Mouse (Mus musculus): Measurements from ENCODE around the gene Nedd9. TPM values are rescaled to one million over a fixed set of nuclear protein-coding genes. Genes with fewer than 3 reads are reported as not detected.

The Nedd9 gene
- polyA plus RNA-seq, 1 experiment = 39.4 TPM

DNA sequence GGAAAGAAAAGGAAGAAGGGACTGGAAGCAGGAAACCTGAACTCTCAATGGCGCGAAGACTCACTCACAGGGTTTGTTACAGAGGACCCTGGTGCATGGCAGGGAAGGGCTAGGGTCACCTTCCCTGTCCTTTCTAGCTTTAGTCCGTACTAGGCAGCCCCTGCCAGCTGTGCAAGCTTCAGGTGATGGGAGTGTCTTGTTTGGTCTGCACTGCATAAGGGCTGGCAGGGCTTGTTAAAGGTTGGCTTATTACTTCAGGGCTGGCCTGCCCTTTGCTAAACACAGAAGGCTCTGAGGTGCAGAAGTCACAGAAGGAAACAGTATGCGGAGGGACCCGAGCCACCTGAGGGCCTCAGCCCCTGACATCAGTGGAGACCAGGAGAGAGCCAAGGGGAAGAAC, 151.4 kb downstream of the Nedd9 start:
- Histone ChIP-seq H3K27me3 (ENCODE audit: control insufficient read depth, insufficient read depth, low read length) (no peaks in the 10 kb centered on the region), H3K27ac (ENCODE audit: control insufficient read depth, insufficient read depth, low read length) (no peak overlapping the region), H3K4me1 (replicated peaks; ENCODE audit: control insufficient read depth, insufficient read depth, low read length) (no peaks in the 10 kb centered on the region), H3K4me3 (ENCODE audit: control insufficient read depth, insufficient read depth, low read length) (no peak overlapping the region), H3K36me3 (ENCODE audit: control insufficient read depth, insufficient read depth, low read length) (peaks cover 13% of the 10 kb centered on the region; the same call in 1 of the 2 replicates)
- DNase-seq = no peak
- TF ChIP-seq POLR2A (IDR thresholded peaks at IDR 0.05; ENCODE audit: control insufficient read depth, extremely low read depth, insufficient read depth, low read length, poor library complexity) = no peak
- TF ChIP-seq CTCF (IDR thresholded peaks at IDR 0.05; ENCODE audit: borderline replicate concordance, control insufficient read depth, extremely low read depth, insufficient read depth, low read length, poor library complexity) = no peak
- 92% methylated on average over 5 of the region's 5 CpGs for WGBS

DNA sequence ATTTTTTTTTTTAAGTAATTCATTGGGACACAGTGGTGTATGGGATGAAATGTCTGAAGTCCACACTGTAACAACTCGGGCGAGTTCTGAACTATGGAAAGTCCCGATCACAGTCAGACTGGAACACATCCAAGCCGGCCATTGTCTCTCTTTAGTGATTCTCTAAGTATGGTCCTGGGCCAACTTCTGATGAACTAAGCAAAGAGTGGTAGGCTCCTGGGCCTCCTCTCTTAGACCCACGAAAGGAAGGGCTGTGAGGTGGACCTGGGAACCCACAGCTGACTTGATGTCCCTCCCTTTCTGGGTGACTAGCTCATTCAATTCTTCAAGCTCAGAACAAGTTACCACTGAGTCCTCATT, 152.5 kb downstream of the Nedd9 start:
- H3K27ac ChIP-seq (ENCODE audit: control insufficient read depth, insufficient read depth, low read length) = no peak overlapping the region
- no peak for TF ChIP-seq CTCF (IDR thresholded peaks at IDR 0.05; ENCODE audit: borderline replicate concordance, control insufficient read depth, extremely low read depth, insufficient read depth, low read length, poor library complexity)
- H3K27me3 ChIP-seq (ENCODE audit: control insufficient read depth, insufficient read depth, low read length) = no peaks in the 10 kb centered on the region
- H3K36me3 ChIP-seq (ENCODE audit: control insufficient read depth, insufficient read depth, low read length) = peaks cover 13% of the 10 kb centered on the region; the same call in 1 of the 2 replicates
- WGBS = 88% methylated on average over 5 of the region's 5 CpGs
- no peak overlapping the region for H3K4me3 ChIP-seq (ENCODE audit: control insufficient read depth, insufficient read depth, low read length)
- no peak for DNase-seq
- H3K4me1 ChIP-seq (replicated peaks; ENCODE audit: control insufficient read depth, insufficient read depth, low read length) = no peaks in the 10 kb centered on the region

DNA sequence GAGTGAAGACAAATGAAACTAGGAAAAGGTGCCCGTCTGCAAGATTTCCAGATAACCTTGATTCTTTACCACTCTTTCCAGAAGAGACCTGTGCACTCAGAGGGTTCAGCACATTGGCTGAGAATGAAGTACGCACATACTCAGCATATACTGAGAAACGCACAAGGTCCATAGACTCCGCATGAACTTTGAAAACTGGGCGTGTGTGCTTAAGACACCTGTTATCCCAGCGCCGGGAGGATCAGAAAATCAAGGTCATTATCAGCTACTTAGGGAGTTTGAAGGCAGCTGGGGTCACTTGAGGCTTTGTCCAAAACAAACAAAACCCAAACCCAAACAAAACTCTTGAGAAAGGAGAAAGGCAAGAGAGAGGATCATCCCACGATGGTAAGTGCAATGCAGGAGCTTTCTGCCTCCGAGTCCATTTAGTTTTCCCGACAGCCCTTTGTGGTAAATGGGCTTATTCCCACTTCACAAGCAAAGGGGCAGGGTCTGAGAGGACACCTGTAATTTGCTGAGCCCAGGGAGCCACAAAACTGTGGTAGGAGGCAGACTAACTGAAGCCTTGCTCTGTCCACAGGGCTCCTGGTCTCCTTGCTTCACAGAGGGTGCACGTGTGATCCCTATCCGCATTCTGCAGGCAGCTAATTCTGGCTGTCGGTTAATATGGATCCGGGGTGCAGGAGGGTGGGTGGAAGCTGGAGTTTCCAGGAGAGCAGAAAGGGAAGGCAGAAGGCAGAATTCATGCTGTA, 153.1 kb downstream of the Nedd9 start:
- H3K36me3 ChIP-seq (ENCODE audit: control insufficient read depth, insufficient read depth, low read length) = peaks cover 13% of the 10 kb centered on the region
- 95% methylated on average over 14 of the region's 14 CpGs for WGBS
- no peak for DNase-seq
- no peaks in the 10 kb centered on the region; the same call in 1 of the 2 replicates for H3K4me1 ChIP-seq (replicated peaks; ENCODE audit: control insufficient read depth, insufficient read depth, low read length)
- TF ChIP-seq CTCF (IDR thresholded peaks at IDR 0.05; ENCODE audit: borderline replicate concordance, control insufficient read depth, extremely low read depth, insufficient read depth, low read length, poor library complexity) (no peak), POLR2A (IDR thresholded peaks at IDR 0.05; ENCODE audit: control insufficient read depth, extremely low read depth, insufficient read depth, low read length, poor library complexity) (no peak)
- H3K4me3 ChIP-seq (ENCODE audit: control insufficient read depth, insufficient read depth, low read length) = no peak overlapping the region
- no peak overlapping the region for H3K27ac ChIP-seq (ENCODE audit: control insufficient read depth, insufficient read depth, low read length)
- H3K27me3 ChIP-seq (ENCODE audit: control insufficient read depth, insufficient read depth, low read length) = no peaks in the 10 kb centered on the region

DNA sequence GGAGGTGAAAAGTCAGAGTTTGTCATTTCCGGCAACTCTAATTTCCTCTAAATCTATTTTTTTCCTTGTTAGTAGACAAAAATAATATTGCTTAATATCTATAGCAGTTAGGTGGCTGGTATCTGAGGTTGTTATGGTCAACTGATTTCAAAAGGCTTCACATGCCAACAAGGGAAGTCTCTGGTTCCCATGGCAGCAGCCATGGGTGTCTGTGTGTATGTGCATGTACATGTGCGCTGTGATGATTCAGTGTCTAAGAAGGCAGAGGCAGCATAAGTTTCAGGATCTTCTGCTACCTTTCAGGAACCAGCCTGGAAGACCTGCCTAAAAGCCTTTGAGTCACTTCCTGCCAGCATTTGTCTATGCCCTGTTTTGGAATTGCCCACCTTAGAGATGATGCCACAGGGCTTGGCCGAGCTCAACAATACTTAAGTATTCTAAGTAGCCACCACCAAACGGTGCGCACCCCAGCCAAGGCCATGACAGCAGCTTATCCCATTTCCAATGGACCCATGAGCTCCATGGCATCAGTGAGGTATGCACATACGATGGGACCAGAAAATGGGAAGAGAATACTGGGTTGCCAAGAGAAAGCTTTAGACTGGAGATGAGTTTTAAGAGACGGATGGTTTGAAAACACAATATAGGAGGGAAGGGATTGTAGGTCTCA, 155.4 kb downstream of the Nedd9 start:
- H3K4me1 ChIP-seq (replicated peaks; ENCODE audit: control insufficient read depth, insufficient read depth, low read length) = no peaks in the 10 kb centered on the region; the same call in 1 of the 2 replicates
- peaks cover 4% of the 10 kb centered on the region for H3K36me3 ChIP-seq (ENCODE audit: control insufficient read depth, insufficient read depth, low read length)
- H3K4me3 ChIP-seq (ENCODE audit: control insufficient read depth, insufficient read depth, low read length) = no peak overlapping the region
- no peak overlapping the region for H3K27ac ChIP-seq (ENCODE audit: control insufficient read depth, insufficient read depth, low read length)
- WGBS = over 99% methylated on average over 7 of the region's 7 CpGs
- no peaks in the 10 kb centered on the region for H3K27me3 ChIP-seq (ENCODE audit: control insufficient read depth, insufficient read depth, low read length)
- no peak for TF ChIP-seq POLR2A (IDR thresholded peaks at IDR 0.05; ENCODE audit: control insufficient read depth, extremely low read depth, insufficient read depth, low read length, poor library complexity)
- TF ChIP-seq CTCF (IDR thresholded peaks at IDR 0.05; ENCODE audit: borderline replicate concordance, control insufficient read depth, extremely low read depth, insufficient read depth, low read length, poor library complexity) = no peak
- DNase-seq = no peak

DNA sequence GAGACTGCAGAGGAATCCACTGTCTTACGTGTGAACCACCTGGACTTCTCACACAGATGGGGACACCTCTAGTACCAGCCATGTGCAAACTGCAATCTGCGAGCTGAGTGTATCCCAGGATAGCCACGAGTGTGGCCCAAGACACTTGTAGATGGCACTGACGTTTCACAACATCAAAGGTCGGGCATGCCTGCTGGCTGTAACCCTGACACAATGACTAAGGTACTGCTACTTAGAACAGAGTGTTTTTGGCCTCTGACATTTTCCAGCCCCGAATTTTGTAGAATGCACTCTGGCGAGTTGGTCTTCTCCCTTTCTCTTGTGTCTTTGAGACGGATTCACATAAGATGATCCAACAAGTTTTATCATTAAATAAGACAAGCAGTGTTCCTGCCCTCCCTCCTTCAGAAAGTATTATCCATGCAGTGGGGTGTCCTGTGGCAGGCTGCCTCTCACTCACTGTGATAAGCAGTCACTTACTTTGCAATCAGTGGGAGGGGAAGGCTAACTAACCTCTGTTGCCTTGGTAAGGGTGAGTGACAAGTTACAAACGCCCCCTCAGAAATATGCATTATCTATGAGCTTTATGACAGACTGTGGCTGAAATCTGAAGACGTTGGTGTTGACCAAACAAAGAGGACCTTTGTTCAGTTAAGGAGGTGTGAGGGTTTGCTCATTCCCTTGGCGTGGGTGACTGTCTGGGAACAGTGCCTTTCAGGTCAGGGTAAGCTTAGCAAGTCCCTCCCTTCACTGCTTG, 156.4 kb downstream of the Nedd9 start:
- H3K4me1 ChIP-seq (replicated peaks; ENCODE audit: control insufficient read depth, insufficient read depth, low read length) = no peaks in the 10 kb centered on the region; the same call in 1 of the 2 replicates
- H3K27me3 ChIP-seq (ENCODE audit: control insufficient read depth, insufficient read depth, low read length) = no peaks in the 10 kb centered on the region
- no peaks in the 10 kb centered on the region; the same call in 1 of the 2 replicates for H3K36me3 ChIP-seq (ENCODE audit: control insufficient read depth, insufficient read depth, low read length)
- no peak for TF ChIP-seq POLR2A (IDR thresholded peaks at IDR 0.05; ENCODE audit: control insufficient read depth, extremely low read depth, insufficient read depth, low read length, poor library complexity)
- no peak for TF ChIP-seq CTCF (IDR thresholded peaks at IDR 0.05; ENCODE audit: borderline replicate concordance, control insufficient read depth, extremely low read depth, insufficient read depth, low read length, poor library complexity)
- 93% methylated on average over 11 of the region's 11 CpGs for WGBS
- H3K27ac ChIP-seq (ENCODE audit: control insufficient read depth, insufficient read depth, low read length) = no peak overlapping the region
- no peak for DNase-seq
- H3K4me3 ChIP-seq (ENCODE audit: control insufficient read depth, insufficient read depth, low read length) = no peak overlapping the region

DNA sequence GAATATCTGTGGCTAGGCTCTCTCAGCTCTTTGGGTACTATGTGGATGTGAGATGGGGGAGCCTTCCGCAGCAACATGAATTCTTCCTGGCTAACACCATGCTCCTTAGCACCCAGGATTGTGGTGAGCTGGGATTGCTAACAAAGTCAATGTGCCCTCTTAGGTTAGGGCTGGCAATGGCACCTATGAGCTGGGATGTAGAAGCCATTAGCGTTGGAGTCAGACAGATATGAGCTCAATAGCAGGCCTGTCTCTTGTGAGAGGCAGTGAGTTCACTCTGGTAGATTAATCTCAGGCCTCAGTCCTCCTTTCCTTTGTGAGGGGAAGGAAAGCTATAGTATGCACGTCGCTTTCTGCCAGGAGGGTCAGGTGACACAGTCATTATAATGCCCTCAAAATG, 157.1 kb downstream of the Nedd9 start:
- no peak for DNase-seq
- no peak overlapping the region for H3K27ac ChIP-seq (ENCODE audit: control insufficient read depth, insufficient read depth, low read length)
- no peak overlapping the region for H3K4me3 ChIP-seq (ENCODE audit: control insufficient read depth, insufficient read depth, low read length)
- no peaks in the 10 kb centered on the region for H3K27me3 ChIP-seq (ENCODE audit: control insufficient read depth, insufficient read depth, low read length)
- H3K36me3 ChIP-seq (ENCODE audit: control insufficient read depth, insufficient read depth, low read length) = no peaks in the 10 kb centered on the region; the same call in 1 of the 2 replicates
- 96% methylated on average over 4 of the region's 4 CpGs for WGBS
- no peak for TF ChIP-seq POLR2A (IDR thresholded peaks at IDR 0.05; ENCODE audit: control insufficient read depth, extremely low read depth, insufficient read depth, low read length, poor library complexity)
- no peak for TF ChIP-seq CTCF (IDR thresholded peaks at IDR 0.05; ENCODE audit: borderline replicate concordance, control insufficient read depth, extremely low read depth, insufficient read depth, low read length, poor library complexity)
- no peaks in the 10 kb centered on the region; the same call in 1 of the 2 replicates for H3K4me1 ChIP-seq (replicated peaks; ENCODE audit: control insufficient read depth, insufficient read depth, low read length)

Measured in thymus, adult 2 months (tissue).